Mouse (Mus musculus) spleen, postnatal 10 days (tissue): ENCODE results near the gene Gm11733.

ENCODE experiments used
- DNase-seq, 2 experiments: peaks; one replicate each; pipeline ENCODE4 v3.0.0; 2021 to 2022; ENCODE audit warnings: low spot score in 2 of 2

Gene Gm11733

DNA sequence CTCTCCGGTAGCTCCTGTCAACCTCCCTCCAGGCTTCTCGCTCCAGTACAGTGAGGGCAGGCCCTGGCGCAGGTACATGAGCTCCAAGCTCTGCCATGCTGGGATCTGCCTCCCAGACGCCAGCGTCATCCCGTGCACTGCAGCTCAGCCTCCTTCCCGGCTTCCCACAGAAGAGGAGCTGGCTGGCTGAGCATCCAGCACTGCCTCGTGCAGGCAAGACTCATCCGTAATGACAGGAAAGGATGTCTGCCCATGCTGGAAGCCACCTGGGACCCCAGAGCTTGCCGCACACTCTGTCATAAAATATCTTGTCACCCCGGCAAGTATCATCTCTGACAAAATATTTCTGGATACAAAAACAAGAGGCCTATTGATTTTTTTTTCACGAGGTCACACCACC, at the start of gene Gm11733:
TSS of gene Gm11733 (plus strand) at position 171 of the 400 bp plus-strand sequence.
- no peak for DNase-seq

DNA sequence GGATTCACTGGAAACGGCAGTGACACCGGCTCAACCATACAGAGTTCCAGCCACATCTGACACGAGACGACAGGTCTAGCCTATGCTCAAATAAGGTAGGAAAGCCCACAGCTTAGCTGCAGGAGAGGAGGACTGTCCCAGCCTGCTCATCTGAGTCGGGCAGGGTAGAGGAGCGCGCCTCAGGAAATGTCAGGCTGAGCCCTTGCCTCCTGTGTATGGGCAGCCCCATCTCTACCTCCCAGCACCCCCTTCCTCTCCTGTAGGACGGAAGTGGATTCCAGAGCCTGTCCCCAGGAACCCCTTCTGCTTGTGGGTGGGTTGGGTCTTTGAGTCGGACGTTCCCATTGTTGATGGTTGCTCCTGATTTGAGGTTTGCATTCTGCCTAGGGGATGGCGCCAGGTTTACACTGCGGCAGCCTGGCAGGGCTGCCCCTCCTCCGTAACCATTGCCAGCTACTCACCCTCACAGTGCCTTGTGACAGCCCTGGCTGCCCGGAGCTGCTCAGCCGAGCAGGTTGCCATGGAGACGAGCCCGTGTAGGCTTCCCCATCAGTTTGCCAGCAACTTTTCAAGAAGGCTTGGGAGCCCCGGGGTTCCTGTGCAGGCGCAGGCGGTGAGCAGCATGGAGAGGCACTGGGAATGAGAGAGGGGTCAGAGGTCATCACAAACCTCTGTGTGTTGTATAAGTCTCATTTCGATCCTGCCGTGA, 47.6 kb upstream of the Gm11733 start:
- no peak for DNase-seq

DNA sequence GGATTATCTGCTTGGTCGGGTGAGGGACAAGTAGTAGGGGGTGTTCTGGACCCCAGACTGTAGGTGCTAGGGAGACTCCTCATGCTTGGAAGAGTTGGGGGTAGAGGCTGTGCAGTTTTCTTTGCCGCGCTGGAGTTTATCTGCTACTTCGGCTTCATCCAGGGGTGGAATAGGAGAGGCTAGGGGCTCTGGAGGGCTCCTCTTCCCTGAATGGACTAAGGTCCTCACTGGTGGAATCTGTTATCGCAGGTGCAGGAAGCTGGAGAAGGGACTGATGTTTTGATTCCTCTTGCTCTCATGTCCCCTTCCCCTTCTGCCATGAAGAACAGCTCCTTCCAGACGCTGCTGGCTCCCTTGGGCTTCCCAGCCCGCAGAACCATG, 47.1 kb upstream of the Gm11733 start:
- no peak for DNase-seq

DNA sequence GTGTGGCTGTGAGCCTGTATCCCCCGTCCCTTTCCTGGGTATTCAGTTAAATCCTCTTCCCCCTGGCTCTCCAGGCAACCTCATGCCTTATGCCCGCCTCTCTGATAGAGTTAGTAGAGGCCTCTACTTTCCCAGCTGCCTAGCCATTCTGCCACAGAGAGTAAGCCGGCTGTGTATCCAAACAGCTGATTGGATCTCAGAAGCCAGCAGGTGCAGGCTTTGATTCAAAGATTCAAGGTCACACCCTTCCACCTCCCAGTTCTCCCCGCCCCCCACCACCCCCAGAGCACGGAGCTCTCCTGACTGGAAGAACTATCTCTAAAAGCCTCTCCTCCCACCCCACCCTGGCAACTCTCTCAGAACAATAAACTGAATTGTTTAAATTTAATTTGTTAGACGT, 45.8 kb upstream of the Gm11733 start:
- no peak for DNase-seq

DNA sequence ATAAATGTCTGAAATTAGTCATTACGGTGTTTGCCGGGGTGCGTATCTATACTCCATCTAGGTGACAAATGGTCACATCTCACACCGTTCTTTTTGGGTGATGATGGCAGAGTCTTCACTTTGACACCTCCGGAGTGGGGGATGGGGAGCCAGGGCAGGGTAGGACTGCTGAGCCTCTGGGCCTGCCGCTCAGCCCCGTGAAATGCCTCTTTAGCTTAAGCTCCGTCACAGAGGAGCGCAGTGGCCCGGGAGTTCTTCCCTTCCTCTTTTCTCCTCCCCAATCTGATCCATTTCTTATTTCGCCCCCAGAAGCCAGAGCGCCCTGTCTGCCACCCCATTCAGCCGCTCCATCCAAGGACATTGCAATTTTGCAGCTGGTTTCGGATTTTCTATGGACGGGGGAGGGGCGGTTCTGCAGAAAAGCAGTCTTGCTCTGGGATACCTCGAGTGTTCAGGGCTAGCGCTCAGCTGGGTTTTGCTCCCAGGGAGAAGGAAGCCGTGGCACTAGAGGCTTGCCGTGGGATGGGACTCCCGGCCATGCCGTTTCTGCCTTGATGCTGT, 43.2 kb upstream of the Gm11733 start:
- DNase-seq: no peak

DNA sequence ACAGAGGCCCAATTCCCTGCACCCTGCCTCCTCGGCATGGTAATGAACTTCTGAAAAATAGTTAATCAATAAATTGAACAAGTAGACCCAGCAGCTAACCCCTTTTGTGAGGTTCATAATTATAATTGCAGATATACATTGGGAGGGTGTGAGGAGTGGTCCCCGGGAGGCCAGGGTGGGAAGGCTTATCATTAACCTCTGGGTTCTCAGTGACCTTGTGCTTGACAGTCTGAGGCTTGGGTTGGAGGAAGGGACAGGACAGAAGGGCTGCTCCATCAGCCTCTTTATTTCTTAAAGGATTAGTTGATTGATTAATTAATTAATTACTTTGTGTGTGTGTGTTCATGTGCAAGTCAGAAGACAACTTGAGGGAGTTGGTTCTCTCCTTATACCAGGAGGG, 40.1 kb upstream of the Gm11733 start:
- no peak for DNase-seq

DNA sequence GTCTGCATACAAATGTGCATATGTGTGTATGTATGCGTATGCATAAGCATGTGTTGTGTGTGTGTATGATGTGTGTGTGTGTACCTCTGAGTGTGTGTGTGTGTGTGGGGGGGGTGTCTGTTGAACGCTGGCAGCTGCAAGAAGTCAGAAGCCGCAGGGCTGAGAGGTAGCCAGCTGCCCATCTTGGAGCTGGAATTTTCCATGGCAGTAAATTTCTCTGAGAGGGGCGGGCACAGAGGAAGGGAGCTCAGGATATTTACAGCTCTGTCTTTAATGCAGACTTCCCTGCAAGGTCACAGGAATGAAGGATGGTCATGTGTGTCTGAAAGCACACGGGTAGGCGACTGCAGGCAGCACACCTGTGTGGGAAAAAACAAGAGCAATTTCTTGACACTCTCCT, 38.5 kb upstream of the Gm11733 start:
- DNase-seq: no peak

DNA sequence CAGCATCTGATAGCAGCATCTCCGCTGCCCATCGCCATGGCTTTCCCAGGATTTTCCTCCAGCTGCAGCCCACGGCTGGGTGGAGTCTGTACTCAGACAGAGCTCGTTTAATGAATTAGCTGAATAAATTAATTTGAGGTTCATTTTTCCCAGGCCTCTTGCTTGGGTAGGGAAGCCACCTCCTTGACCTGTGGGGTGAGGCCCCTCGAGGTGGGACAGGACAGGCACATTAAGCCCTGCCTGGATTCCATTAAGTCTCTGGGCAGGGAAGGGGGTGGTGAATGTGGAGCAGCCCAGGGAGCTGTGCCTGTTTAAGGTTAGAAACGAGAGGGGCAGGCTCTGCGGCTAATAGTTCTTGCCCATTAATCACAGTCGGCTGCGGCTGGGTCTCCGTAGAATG, 30.1 kb upstream of the Gm11733 start:
- DNase-seq: no peak

DNA sequence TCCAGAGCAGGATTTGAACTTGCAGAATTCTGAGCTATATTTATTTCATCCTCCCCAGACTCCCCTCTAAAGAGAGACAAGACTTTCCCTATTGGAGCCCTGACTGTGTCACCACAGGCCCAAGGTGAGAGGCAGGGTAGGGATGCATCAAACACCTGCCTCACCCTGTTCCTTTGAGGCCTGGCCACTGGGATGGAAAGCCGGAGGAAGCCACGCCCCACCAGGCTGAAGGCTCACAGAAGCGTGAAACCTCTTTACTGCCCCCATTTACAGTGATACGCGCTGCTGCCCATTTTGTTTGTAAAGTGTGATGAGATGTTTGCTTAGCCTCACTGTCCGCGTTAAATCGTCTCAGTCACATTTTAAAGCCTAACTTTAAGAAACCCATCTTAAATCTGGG, 25.0 kb upstream of the Gm11733 start:
- no peak for DNase-seq

DNA sequence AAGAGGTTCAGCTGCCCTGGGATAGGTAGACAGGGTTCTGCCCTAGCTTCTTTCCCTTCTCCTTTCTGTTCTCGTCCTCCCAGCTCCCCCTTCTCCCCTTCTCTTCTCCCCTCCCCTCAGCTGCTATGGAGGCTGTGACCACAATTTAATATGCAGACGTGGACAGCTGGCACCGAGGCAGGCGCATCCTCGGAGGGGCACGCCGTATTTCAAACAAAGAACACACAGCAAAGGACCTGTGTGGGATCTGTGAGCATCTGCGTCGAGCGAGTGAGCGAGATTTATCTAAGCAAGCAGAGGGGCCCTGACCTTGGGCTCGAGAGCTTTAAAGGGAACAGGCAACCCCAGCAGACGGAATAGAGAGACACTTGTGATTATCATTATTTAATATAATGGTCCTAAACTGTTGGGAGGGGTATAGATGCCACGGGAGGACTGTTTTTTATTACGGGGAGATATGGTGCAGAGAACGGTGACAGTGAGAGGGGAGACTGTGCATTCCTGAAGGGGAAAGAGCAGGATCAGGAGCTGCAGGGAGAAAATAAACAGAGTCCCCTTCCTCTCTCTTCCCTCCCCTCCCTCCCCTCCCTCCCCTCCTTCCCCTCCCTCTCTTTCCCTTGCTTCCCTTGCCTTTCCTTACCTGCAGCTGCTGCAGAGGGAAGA, 21.8 kb upstream of the Gm11733 start:
- no peak for DNase-seq

DNA sequence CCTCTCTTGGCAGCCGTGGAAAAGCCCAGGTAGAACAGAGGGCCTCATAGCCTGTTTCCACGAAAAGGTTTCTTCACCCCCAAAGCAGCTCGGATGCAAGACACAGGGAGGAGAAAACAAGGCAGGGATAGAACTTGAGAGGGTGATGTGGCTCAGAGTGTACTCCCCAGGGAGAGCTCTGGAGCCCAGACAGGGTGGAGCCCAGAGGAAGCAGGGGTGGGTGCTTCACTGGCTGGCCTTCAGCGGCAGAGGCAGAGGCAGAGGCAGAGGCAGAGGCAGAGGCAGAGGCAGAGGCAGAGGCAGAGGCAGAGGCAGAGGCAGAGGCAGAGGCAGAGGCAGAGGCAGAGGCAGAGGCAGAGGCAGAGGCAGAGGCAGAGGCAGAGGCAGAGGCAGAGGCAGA, 20.8 kb upstream of the Gm11733 start:
- peak in 1 of 2 experiments; percentile 22 for DNase-seq

DNA sequence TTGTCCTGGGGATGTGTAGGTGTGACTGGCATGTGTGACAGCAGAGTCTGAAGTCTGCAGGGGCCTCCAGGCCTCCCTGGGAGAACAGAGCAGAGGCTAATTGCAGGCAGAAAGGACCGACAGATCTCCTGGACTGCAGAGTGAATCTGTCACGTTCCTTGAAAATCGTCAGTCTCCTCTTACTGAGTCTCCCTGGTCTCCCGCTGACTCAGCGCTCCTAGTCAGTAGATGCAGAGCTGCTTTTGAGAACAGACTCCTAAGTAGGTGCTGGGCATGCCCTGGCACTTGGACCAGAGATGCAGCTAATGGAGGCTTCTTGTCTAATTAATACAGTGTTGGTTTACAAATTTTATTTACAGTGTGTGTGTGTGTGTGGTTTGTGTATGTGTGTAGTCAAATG, 17.9 kb upstream of the Gm11733 start:
- no peak for DNase-seq

DNA sequence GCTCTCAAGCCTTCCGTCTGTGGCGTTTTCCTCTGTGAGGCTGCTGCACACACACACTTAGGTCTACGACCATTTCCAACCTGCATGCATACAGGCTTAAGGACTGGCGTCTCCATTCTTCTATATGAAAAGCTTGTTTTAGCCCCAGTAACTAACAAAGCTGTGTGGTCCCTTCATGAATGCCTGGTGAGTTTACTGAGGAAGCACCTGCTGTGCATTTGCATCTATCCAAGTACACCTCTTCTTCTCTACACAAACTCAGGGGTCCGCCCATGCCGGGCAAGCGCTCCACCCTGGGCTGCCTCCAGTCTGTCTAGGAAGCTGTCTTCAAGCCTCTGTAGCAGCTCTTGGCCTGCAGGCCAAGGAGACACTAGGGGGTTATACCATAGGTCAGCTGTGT, 17.3 kb upstream of the Gm11733 start:
- DNase-seq: no peak

DNA sequence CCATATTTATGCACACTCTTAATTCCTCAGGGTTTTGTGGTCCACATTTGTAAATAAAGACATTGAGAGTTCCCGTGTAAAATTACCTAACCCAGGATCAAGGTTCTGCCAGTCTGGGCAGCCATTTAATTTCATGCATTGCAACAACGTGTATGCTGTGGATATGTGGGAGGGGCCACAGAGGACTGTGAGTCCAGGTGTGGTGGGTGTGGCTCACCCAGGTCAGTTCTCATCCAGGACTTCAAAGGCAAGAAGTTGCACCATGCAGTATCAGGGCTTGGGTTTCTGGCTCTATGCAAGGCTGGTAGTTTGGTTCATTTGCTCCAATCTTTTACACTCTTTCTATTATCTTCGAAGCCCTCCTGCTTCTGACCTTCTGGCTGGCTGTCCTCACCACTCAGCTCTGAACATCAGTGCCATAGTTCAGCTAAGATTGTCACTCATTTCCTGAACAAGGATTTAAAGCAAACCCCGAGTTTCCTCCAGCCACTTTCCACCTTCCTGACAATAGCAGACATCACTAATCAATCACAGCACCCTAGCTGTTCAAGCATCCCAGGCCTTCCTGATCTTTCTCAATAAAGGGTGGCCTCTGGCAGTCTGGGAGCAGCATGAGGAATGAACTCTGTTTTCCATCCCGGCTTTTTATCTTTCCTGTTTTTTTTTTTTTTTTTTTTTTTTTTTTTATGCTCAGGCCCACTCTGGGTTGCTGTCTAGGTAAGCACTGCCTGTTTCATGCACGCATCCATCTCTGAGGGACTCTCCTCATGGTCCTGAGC, 15.4 kb upstream of the Gm11733 start:
- DNase-seq: no peak

DNA sequence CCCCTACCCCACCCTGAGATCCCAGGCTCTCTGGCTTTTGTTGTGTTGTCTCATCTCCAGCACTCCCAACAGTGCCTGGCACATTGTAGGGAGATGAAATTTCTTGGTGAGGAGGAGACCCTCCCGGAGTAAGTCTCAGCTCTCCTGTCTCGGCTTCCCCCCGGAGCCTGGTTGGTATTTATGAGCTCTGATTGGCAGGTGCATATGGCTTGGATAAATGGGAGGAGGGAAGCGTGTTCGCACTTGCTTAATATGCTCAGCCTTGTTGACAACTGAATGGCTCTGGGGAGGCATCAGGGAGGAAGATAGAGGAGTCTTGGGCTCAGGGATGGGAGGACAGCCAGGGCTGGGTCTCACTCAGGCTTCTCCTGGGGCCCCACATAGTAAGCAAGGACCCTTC, 14.4 kb upstream of the Gm11733 start:
- DNase-seq: no peak

DNA sequence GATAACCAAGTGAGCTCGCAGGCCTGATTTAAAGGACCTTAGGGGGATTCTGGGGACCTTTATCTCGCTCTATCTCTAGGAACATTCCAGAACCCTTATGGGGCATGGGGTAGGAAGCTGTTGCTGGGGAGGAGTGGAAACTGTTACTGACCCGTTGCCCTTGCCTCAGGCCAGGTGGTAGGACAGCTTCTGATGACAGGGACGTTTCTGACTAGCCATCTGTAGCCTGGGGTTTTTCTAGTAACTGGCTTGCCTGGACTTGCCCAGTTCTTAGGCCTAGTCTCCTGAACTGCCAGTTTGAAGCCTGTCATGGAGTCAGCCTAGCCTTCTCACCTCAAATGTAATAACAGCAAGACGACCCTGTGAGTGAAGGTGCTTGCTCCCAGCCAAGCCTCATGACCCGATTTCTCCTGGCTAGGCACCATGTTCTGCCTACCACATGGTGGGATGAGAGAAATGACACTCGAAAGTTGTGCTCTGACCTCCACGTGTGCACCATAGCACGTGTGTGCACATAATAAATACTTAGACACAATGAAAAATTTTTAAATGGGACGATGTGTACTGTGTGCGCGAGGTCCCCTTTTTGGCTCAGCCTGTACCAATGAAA, 13.5 kb upstream of the Gm11733 start:
- no peak for DNase-seq

DNA sequence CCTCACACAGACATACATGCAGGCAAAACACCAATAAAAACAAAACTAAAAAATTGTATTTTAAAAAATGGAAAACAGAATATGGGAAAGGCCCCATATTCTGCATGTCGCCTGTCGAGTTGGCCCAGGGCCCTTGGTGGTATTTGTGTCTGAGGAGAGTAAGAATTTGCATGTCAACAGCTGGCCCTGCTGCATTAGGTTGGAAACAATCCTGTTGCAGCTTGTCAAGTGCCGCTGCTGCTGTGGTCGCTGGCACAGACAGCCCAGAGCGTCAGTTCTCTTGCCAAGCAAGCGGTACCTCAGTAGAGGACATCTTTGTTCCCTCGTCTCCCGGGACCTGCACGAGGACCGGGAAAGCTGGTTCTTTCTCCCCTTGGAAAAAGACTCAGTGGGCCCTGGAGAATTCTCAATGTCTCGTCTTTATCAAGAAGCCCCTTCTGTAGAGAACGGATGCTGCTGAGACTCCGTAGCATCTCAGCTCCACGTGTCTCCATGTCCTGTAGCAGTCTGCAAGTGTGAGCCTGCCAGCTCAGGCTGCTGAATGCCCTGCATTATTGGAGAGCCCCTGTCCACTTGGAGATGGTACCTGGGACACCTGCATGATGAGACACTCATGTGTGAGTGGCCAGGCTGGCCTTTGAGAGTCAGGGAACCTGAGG, 12.4 kb upstream of the Gm11733 start:
- no peak for DNase-seq

DNA sequence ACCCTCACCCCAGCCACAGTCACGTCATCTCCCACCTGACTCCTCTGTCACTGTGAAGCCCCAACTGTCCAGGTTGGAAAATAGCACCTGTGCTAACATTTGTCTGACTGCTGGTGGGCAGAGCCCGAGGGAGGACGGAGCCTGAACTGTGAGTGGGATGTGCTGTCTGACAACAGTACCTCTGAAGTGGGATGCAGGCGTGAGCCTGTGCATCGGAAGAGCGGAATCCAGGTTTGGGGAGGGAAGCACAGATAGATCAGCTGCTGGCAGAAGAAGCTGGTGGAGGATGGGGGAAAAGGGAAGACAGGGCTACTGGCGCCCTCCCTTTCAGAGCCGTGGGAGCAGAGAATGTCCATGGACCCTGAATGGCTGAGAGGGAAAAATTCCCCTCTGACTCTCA, 11.3 kb upstream of the Gm11733 start:
- DNase-seq: no peak

DNA sequence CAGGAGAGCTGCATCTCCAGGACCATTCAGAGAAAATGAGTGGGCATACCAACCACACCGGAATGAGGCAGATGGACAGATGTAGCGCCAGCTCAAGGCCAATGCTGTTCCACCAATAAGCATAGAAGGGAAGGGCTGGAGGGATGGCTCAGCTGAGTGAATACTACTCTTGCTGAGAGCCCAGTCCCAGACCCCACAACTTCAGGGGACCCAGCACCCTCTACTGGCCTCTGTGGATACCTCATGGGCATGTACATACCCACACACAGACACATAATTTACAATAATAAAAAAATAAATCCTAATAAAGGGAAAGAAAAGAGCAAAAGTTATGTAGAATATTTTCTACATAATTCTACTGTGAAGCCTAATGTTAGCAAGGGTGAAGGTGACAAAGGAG, 9.0 kb upstream of the Gm11733 start:
- DNase-seq: no peak

DNA sequence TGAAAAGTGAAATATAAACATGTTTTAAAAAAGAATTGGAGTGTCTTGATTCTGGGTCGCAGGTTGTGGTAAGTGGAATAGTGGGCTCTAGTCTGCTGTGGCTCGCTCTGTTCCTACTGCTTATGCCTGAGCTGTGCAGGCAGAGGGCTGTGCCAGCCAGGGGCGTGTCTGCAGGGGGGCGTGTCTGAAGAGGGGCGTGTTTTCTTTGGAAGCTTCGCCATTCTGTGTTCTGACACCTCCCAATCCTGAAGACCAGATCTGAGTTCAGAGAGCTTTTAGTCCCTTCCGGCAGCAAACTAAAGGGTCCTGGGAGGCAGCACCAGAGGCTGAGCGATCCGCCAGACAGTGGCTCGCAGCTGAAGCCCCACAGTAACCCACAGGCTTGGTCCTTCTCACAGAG, 8.5 kb upstream of the Gm11733 start:
- DNase-seq: no peak

DNA sequence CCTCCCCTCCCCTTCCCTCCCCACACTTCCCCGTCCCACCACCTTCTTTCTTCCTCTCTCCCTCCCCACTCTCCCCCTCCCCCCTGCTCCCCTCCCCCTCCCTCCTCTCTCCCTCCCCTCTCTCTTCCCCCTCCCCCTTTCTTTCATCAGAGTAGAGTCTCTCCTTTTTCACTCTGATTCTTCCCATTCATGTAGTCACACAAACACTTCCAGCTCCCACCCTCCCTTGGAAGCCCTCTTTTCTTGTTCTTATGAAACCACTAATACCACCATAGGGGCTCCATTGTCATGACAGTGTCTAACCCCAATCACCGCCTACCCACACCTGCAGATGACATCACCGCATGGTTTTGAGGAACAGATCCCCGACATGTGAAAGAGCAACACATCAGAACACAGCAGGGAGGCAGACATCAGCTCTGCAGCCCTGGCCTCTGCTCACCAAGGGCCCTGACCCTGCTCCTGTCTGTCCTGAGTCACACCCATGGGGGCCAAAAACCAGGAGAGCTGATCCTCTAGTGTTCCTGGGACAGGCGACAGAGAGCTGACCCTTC, 7.5 kb upstream of the Gm11733 start:
- DNase-seq: no peak
